Mouse (Mus musculus): ENCODE data around the gene Hoxa7.

The Hoxa7 gene

DNA sequence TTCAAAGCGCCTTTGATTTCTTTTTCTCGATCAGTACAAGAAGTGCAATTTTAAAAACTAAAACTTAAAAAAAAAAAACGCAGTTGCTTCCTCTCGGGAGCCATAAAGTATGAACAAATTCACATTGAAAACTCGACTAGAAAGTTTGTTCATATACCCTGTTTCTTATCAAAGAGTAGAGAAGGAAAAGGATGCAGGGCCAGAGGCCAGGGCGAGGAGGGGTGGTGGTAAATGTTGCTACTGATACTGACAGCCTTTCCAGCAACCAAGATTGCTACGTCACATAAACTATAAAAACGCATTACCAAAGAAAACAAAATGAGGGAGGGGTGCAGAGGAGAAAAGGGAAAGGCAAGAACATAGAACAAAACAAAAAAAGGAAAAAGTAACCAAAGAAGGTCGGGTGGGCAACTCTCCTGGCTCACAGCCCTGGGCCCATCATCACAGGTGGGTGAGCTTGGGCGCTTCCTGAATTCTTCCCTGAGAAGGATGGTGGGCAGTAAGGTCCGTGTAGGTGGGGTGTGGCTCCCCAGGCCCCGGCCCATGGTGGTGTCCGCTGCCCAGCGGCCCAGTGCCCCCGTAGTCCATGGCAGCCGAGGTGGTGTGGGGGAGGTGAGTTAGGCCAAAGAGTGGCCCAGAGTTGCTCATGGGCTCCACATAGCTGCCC is 52.0 kb downstream of the Hoxa7 start:
- peak; percentile 42; the same call in 1 of the 2 replicates for TF ChIP-seq GATA4 (IDR thresholded peaks at IDR 0.05; ENCODE audit: insufficient replicate concordance, low read length)

DNA sequence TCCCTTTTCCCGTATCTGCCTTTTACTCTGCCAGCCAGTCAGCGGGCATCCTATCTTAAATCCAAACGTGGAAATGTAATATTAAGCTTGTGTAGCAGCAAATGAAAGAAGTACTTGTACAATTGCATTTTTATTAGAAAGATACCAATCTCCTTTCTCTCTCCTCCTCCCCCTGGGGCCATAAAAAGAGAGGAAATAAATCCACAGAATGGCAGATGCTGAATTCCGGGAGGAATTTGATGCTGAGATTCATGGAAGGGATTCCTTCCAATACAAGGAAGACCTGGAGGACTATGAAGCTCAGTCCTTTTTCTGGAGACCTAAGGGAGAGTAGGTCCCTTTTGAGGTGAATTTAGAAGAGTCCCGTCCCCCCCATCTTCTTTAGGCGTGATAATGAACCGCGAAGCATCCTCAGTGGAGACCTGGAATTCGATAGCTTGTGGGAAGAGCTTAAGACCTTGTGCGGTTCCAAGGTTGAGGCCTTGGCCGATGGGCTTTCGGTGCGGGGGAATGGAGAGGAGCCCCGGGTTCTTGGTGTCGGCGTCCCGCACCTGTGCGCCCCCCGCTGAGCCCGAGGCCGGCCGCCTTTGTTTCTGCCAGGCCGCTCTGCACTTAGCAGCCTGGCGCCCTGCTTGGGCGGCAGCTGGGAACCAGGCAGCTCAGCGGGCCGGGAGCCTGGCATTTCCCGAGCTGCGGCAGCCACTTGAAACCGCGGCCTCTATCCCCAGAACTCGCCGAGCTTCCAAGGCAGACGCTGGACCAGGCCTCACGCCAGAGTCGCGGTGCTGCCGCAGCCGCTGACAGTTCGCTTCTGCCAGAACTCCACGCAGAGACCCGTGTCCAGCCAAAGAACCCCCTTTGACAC is 53.2 kb downstream of the Hoxa7 start:
- TF ChIP-seq GATA4 (IDR thresholded peaks at IDR 0.05; ENCODE audit: insufficient replicate concordance, low read length): no peak

GRCm38 (mm10) chr6:52167736-52168161 is 53.9 kb downstream of the Hoxa7 start:
- no peak for TF ChIP-seq GATA4 (IDR thresholded peaks at IDR 0.05; ENCODE audit: insufficient replicate concordance, low read length)

DNA sequence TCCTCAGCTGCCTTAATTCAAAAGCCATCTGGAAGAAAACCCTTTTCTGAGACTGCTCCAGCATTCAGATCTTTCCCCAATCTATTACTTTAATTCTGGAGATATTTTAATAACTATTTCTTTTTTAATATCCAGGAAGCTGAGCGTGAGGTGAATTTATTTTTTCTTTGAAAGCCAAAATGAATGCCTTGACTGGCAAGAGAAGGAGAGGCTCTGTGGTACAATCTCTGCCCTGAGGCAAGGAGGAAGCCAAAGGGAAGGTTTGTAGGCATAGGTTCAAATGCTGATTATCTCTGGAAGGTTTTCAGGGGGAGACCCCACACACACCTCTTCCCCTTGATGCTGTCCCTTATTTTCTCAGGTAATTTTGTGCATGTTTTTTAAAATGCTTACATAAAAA is 54.5 kb downstream of the Hoxa7 start:
- no peak for TF ChIP-seq GATA4 (IDR thresholded peaks at IDR 0.05; ENCODE audit: insufficient replicate concordance, low read length)

- no peak for TF ChIP-seq GATA4 (IDR thresholded peaks at IDR 0.05; ENCODE audit: insufficient replicate concordance, low read length)
Observed at GRCm38 (mm10) chr6:52166431-52167077, 55.1 kb downstream of the Hoxa7 start.

DNA sequence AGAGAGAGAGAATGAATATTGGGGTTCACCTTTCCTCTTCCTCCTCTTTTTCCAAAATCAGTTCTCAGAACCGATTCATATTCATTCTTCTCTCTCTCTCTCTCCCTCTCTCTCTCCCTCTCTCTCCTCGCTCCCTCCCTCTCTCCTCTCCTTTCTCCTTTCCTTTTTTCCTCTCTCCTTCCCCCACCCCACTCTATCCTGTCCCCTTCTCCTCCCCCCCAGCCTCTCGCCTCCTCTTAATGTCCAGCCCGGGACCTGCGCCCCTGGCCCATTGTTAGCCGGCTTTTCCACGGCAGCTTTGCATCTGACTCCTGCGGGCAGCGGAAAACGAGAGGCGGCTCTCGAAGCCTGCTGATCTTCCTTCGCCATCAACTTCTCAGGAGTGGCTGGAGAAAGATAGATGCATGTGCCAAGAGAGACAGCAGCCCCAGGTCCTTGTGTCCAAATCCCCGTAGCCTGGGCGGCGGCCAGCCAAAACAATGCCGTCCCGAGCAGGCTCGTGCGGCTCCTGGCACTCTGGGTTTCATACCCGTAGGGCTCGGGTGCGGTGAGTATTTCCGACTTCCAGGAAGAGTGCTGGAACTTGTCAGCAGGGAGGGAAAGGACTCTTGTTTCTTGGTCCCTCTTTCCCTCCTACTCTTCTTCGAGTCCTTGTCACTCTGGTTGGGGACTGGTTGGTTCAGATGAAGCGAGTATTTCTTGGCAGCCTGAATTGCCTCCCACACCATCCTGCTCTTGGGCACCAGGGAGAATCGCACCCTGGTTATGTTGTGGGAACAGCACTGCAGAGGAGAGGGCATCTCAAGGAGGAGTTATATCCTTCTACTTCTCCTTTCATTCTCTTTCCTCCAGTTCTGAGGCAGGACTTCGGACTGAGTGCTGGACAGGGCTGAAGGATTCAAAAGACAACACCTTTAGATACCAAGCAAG is 55.9 kb downstream of the Hoxa7 start:
- TF ChIP-seq GATA4 (IDR thresholded peaks at IDR 0.05; ENCODE audit: insufficient replicate concordance, low read length): no peak

DNA sequence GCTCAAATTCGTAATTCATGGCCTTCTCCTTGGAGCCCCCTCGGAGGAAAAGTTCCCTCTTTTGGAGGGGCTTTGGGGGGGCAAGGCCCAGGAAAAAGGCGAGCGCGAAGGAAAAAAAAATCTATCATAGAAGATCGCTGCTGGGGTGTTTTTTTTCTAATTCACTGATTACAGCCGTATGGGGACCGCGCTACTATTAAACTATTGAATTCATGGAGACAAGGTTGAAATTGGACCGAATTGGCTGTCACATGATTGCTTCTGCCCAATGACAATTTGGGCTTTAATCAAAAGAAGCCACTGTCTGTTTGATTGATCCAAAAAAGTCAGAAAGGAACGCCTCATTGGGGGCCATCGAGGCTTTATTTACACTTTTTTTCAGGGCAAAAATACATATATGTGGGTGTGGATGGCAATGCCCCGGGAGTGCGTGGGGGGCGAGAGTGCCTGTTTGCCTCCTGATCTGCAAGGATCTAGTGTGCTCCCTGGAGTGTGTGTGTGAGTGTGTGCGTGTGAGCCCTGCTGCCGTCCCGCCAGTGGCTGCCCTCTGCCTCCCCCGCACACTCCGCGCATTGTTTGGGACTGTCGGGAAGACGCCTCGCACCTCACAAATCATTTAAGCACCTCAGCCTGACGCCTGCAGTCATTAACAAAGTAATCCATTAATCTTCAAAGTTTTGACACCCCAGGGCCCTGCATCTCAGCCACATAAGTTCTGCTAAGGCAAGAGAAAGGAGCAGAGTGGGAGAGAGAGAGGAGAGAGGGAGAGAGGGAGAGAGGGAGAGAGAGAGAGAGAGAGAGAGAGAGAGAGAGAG is 56.8 kb downstream of the Hoxa7 start, which contains the start of gene Hoxa2:
Gene Hoxa2 (minus strand): TSS at position 206 of the 815 bp plus-strand sequence.
- 0 out of 2 replicates have a peak, but pooled peaks have one; percentile 31 for TF ChIP-seq GATA4 (IDR thresholded peaks at IDR 0.05; ENCODE audit: insufficient replicate concordance, low read length)
